Mouse (Mus musculus) liver, postnatal 0 days (tissue): Measurements from ENCODE around the gene Mrpl43.

ENCODE experiments used
- CTCF ChIP-seq: sonication (generic); IDR thresholded peaks from 2 replicates; pipeline ENCODE4 v1.5.1; 2016; ENCODE audit warnings: antibody characterized with exemption, low read depth
- EP300 ChIP-seq: IDR thresholded peaks from 2 replicates; pipeline ENCODE4 v1.6.1; 2016; ENCODE audit warnings: antibody characterized with exemption, low read depth, mild to moderate bottlenecking

GRCm38 (mm10) chr19:44988831-44989566, 17.2 kb downstream of the Mrpl43 start, which contains the start of gene Sema4g:
- TF ChIP-seq CTCF (peak; percentile 40; the same call in 1 of the 2 replicates), EP300 (no peak)
